Mouse (Mus musculus) gastrocnemius, adult 18-20 months (tissue): ENCODE measurements around the gene Col23a1. TPM values are rescaled to one million over a fixed set of nuclear protein-coding genes. Genes with fewer than 3 reads are reported as not detected.

Experiments used
- DNase-seq: peaks from one replicate; pipeline ENCODE4 v3.0.0; 2021; ENCODE audit warnings: low spot score
- total RNA-seq, 2 experiments: library from RNA; stranded (reverse); gene quantifications; 2 replicates each; pipeline ENCODE4 v1.2.3; 2021

The Col23a1 gene
- total RNA-seq, 2 experiments from 2014 or later = 1.6 to 1.7 TPM

GRCm38 (mm10) chr11:51477571-51477970, 187.9 kb downstream of the Col23a1 start:
- DNase-seq = no peak

GRCm38 (mm10) chr11:51482251-51482650, 192.5 kb downstream of the Col23a1 start:
- DNase-seq = no peak

GRCm38 (mm10) chr11:51485051-51485521, 195.4 kb downstream of the Col23a1 start:
- peak; percentile 11 for DNase-seq

- peak; percentile 13 for DNase-seq
Measured at GRCm38 (mm10) chr11:51485775-51486464, 196.2 kb downstream of the Col23a1 start.

GRCm38 (mm10) chr11:51488813-51489212, 199.1 kb downstream of the Col23a1 start:
- DNase-seq = no peak

GRCm38 (mm10) chr11:51493421-51493820, 203.7 kb downstream of the Col23a1 start:
- DNase-seq = no peak

GRCm38 (mm10) chr11:51494178-51494577, 204.5 kb downstream of the Col23a1 start:
- DNase-seq = no peak

GRCm38 (mm10) chr11:51499776-51500175, 210.1 kb downstream of the Col23a1 start:
- no peak for DNase-seq

GRCm38 (mm10) chr11:51502431-51502851, 212.7 kb downstream of the Col23a1 start:
- no peak for DNase-seq

GRCm38 (mm10) chr11:51504946-51505345, 215.2 kb downstream of the Col23a1 start:
- DNase-seq = no peak

- DNase-seq = no peak
Measured at GRCm38 (mm10) chr11:51508053-51508452, 218.3 kb downstream of the Col23a1 start.

GRCm38 (mm10) chr11:51509211-51509610, 219.5 kb downstream of the Col23a1 start:
- DNase-seq = no peak

- no peak for DNase-seq
Measured at GRCm38 (mm10) chr11:51513019-51513418, 223.3 kb downstream of the Col23a1 start.

GRCm38 (mm10) chr11:51515346-51515745, 225.6 kb downstream of the Col23a1 start:
- no peak for DNase-seq

GRCm38 (mm10) chr11:51518100-51518499, 228.4 kb downstream of the Col23a1 start:
- no peak for DNase-seq

GRCm38 (mm10) chr11:51518585-51518984, 228.9 kb downstream of the Col23a1 start:
- DNase-seq = no peak

- no peak for DNase-seq
Measured at GRCm38 (mm10) chr11:51521440-51521839, 231.7 kb downstream of the Col23a1 start.

- no peak for DNase-seq
Measured at GRCm38 (mm10) chr11:51523215-51523614, 233.5 kb downstream of the Col23a1 start.

- DNase-seq = no peak
Measured at GRCm38 (mm10) chr11:51523625-51524024, 233.9 kb downstream of the Col23a1 start.

- no peak for DNase-seq
Measured at GRCm38 (mm10) chr11:51526631-51527161, 237.0 kb downstream of the Col23a1 start.

GRCm38 (mm10) chr11:51533128-51533533, 243.4 kb downstream of the Col23a1 start:
- no peak for DNase-seq

- peak; percentile 64 for DNase-seq
Measured at GRCm38 (mm10) chr11:51534314-51534713, 244.6 kb downstream of the Col23a1 start.

- no peak for DNase-seq
Measured at GRCm38 (mm10) chr11:51538388-51538787, 248.7 kb downstream of the Col23a1 start.
